Mouse (Mus musculus): ENCODE data around the gene Slc25a29.

- TF ChIP-seq CTCF (IDR thresholded peaks at IDR 0.05; ENCODE audit: low read depth, low read length) = no peak
- no peak for TF ChIP-seq POLR2A (IDR thresholded peaks at IDR 0.05; ENCODE audit: borderline replicate concordance, low read depth, low read length)
These were observed 12.6 kb downstream of the Slc25a29 start for GRCm38 (mm10) chr12:108823036-108823435.
